Mouse (Mus musculus) midbrain, embryonic 12.5 days (tissue): ENCODE results near the gene 4833427G06Rik. TPM values are rescaled to one million over a fixed set of nuclear protein-coding genes. Genes with fewer than 3 reads are reported as not detected.

Experiments used
- ATAC-seq: fragments of 200-750 bp; cut with Nextera tagmentation; 2 replicates; pipeline ENCODE4 v1.8.0; 2017; ENCODE audit warnings: low read depth, moderate TSS enrichment, moderate library complexity; ENCODE audit not compliant: low FRiP score
- H3K27ac ChIP-seq: fragments of 300-500 bp; sonication (generic); replicated peaks from 2 replicates; pipeline ENCODE4 v1.5.1; 2016; ENCODE audit warnings: mild to moderate bottlenecking
- H3K27me3 ChIP-seq: fragments of 300-500 bp; sonication (generic); 2 replicates; pipeline ENCODE4 v1.6.1; 2016; ENCODE audit warnings: mild to moderate bottlenecking
- H3K36me3 ChIP-seq: fragments of 300-500 bp; sonication (generic); 2 replicates; pipeline ENCODE4 v1.6.1; 2016
- H3K4me1 ChIP-seq: fragments of 300-500 bp; sonication (generic); 2 replicates; pipeline ENCODE4 v1.6.1; 2016
- H3K4me2 ChIP-seq: fragments of 300-500 bp; sonication (generic); replicated peaks from 2 replicates; pipeline ENCODE4 v1.6.1; 2016; ENCODE audit warnings: mild to moderate bottlenecking, moderate library complexity
- H3K4me3 ChIP-seq: fragments of 300-500 bp; sonication (generic); 2 replicates; pipeline ENCODE4 v1.5.1; 2016; ENCODE audit warnings: mild to moderate bottlenecking
- H3K9ac ChIP-seq: fragments of 300-500 bp; sonication (generic); replicated peaks from 2 replicates; pipeline ENCODE4 v1.6.1; 2016; ENCODE audit warnings: mild to moderate bottlenecking, moderate library complexity
- H3K9me3 ChIP-seq: fragments of 300-500 bp; sonication (generic); 2 replicates; pipeline ENCODE4 v1.6.1; 2016; ENCODE audit warnings: mild to moderate bottlenecking
- WGBS: fragments of 180-500 bp; shearing (Covaris S2); methylation state at CpG from one replicate; pipeline ENCODE4 v1.1.7; 2016; 5-methylcytosine and 5-hydroxymethylcytosine counted together
- polyA plus RNA-seq: library from polyadenylated mRNA; unstranded; fragments of >200 nt; fragmentation: Nextera tagmentation; extraction: Ambion mirVana; gene quantifications from 2 replicates; pipeline ENCODE4 v1.2.1, GENCODE M21; 2016

4833427G06Rik gene
- polyA plus RNA-seq, 1 experiment from 2014 or later, result not detected

DNA sequence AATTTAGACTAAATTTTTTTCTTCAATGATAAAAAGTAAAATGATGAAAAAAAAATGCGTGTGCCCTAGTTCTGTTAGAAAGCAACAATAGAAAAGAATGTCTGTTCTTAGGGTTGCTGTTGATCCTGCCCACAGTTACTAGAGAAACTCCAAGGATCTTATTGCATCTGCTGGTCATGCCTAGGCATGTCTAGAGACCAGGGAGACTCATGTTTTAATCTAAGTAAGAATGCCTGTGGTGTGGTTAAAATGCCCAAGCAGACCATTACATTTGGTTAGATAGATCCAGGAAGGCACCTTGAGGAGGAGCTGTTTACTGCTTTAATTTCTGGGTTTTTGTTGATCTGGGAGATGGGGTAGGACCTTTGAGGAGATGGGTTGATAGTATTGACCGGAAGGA lies 3.9 kb upstream of the 4833427G06Rik start:
- Histone ChIP-seq H3K27ac (no peak overlapping the region), H3K4me3 (no peak overlapping the region), H3K9ac (no peak overlapping the region), H3K27me3 (peaks cover 27% of the 10 kb centered on the region), H3K4me2 (no peak overlapping the region), H3K36me3 (no peaks in the 10 kb centered on the region), H3K9me3 (no peaks in the 10 kb centered on the region), H3K4me1 (peaks cover 14% of the 10 kb centered on the region)
- ATAC-seq, result no peak
- 85% methylated on average over 2 of the region's 2 CpGs for WGBS

GRCm38 (mm10) chr9:51103808-51104514 lies 2.1 kb upstream of the 4833427G06Rik start:
- 11% methylated on average over 30 of the region's 30 CpGs for WGBS
- peak overlapping the region; percentile 65 for H3K9ac ChIP-seq
- no peaks in the 10 kb centered on the region for H3K9me3 ChIP-seq
- H3K27ac ChIP-seq, result no peak overlapping the region
- peaks cover 14% of the 10 kb centered on the region for H3K4me1 ChIP-seq
- peak overlapping the region; percentile 99 for H3K4me2 ChIP-seq
- H3K4me3 ChIP-seq, result peak overlapping the region; percentile 57
- H3K27me3 ChIP-seq, result peaks cover 33% of the 10 kb centered on the region
- ATAC-seq, result peak; percentile 68
- H3K36me3 ChIP-seq, result no peaks in the 10 kb centered on the region

DNA sequence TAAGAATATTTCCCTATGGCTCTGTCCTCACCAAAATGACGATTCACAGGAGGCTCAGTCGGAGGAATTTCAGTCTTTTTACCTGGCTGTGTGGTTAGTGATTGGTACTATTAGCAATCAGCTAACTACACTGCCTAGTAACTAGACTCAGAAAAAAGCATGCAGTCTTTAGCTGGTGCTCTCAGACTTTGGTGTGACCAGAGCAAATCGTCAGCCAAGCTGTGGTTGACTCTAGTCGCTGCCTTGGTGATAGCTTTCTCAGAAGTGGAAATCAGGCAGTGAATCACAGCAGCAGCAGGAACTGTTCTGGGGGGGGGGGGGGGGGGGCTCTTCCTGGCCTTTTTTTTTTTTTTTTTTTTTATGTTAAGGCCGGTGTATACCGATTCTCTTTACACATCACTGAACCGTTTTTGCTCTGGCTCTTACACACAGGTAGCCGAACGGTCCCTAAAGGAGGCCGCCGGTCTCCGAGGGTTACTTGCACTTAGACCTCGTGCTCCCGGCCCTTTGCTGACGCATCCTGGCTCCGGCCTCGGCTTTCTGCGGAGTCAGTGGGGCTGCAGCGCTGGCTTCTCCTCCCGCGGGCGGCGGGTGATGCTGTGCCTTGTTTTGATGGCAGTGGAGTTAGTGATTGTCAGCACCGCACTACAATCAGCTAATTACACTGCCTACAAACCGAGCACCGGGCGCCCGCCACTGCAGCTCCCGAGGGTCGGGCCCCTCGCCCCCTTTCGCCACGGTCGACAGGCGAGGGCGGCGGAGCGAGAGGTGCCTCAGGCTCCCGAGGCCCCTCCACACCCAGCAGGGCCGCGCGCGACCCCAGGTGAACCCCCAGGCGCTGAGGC lies 1.3 kb upstream of the 4833427G06Rik start:
- no peaks in the 10 kb centered on the region for H3K9me3 ChIP-seq
- H3K9ac ChIP-seq, result peak overlapping the region; percentile 65
- H3K27me3 ChIP-seq, result peaks cover 33% of the 10 kb centered on the region
- ATAC-seq, result peak; percentile 80
- H3K27ac ChIP-seq, result no peak overlapping the region
- 2% methylated on average over 37 of the region's 44 CpGs for WGBS
- peak overlapping the region; percentile 99 for H3K4me2 ChIP-seq
- peak overlapping the region; percentile 57 for H3K4me3 ChIP-seq
- no peaks in the 10 kb centered on the region for H3K36me3 ChIP-seq
- H3K4me1 ChIP-seq, result peaks cover 14% of the 10 kb centered on the region

- Histone ChIP-seq H3K27me3 (peaks cover 7% of the 10 kb centered on the region; the same call in 1 of the 2 replicates), H3K4me3 (no peak overlapping the region), H3K4me2 (no peak overlapping the region), H3K9me3 (no peaks in the 10 kb centered on the region), H3K36me3 (no peaks in the 10 kb centered on the region), H3K27ac (no peak overlapping the region), H3K9ac (no peak overlapping the region), H3K4me1 (no peaks in the 10 kb centered on the region)
- WGBS, result 64% methylated on average over 2 of the region's 2 CpGs
- no peak for ATAC-seq
Measured at GRCm38 (mm10) chr9:51096306-51096705, 5.6 kb downstream of the 4833427G06Rik start.

- Histone ChIP-seq H3K4me2 (no peak overlapping the region), H3K27me3 (no peaks in the 10 kb centered on the region), H3K36me3 (no peaks in the 10 kb centered on the region), H3K9me3 (no peaks in the 10 kb centered on the region), H3K4me3 (no peak overlapping the region), H3K9ac (no peak overlapping the region), H3K4me1 (no peaks in the 10 kb centered on the region), H3K27ac (no peak overlapping the region)
- ATAC-seq, result no peak
- WGBS, result 80% methylated on average over 5 of the region's 5 CpGs
Measured at GRCm38 (mm10) chr9:51093697-51094096, 8.2 kb downstream of the 4833427G06Rik start.

DNA sequence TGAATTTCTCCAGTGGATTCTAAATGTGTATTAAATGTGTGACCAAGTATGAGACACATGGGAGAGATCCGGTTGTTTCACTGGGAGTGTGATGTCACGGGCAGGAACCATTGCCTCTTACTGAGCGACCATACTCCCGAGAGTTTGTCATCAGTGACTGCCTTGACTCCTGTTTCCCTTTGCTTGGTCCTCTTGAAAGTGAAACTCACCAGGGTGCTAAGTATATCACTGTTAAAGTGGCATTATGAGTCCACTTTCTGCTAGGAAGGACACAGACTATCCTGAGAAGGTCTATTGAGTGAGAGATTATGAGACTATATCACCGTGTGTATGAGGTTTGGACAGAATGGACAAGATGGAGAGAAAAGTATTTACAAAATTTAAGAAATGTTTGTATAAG lies 20.3 kb downstream of the 4833427G06Rik start:
- ATAC-seq, result no peak
- Histone ChIP-seq H3K27me3 (peaks cover 4% of the 10 kb centered on the region; the same call in 1 of the 2 replicates), H3K36me3 (no peaks in the 10 kb centered on the region), H3K9me3 (no peaks in the 10 kb centered on the region), H3K4me1 (peaks cover 7% of the 10 kb centered on the region), H3K27ac (no peak overlapping the region), H3K4me3 (no peak overlapping the region), H3K4me2 (no peak overlapping the region), H3K9ac (no peak overlapping the region)
- 82% methylated on average over 5 of the region's 5 CpGs for WGBS

GRCm38 (mm10) chr9:51076979-51077315 lies 24.9 kb downstream of the 4833427G06Rik start, which contains the start of gene Layn:
Gene Layn, minus strand, starts transcription at chr9:51077094.
- peak; percentile 81 for ATAC-seq
- H3K36me3 ChIP-seq, result no peaks in the 10 kb centered on the region
- H3K9ac ChIP-seq, result peak within 1 kb of the TSS; percentile 44
- peak within 1 kb of the TSS; percentile 78 for H3K4me2 ChIP-seq
- H3K27ac ChIP-seq, result no peak within 1 kb of the TSS
- peak within 1 kb of the TSS; percentile 42 for H3K4me3 ChIP-seq
- peaks cover 18% of the 10 kb centered on the region for H3K4me1 ChIP-seq
- WGBS, result 0% methylated on average over 14 of the region's 14 CpGs
- no peaks in the 10 kb centered on the region for H3K9me3 ChIP-seq
- peaks cover 20% of the 10 kb centered on the region; the same call in 1 of the 2 replicates for H3K27me3 ChIP-seq

DNA sequence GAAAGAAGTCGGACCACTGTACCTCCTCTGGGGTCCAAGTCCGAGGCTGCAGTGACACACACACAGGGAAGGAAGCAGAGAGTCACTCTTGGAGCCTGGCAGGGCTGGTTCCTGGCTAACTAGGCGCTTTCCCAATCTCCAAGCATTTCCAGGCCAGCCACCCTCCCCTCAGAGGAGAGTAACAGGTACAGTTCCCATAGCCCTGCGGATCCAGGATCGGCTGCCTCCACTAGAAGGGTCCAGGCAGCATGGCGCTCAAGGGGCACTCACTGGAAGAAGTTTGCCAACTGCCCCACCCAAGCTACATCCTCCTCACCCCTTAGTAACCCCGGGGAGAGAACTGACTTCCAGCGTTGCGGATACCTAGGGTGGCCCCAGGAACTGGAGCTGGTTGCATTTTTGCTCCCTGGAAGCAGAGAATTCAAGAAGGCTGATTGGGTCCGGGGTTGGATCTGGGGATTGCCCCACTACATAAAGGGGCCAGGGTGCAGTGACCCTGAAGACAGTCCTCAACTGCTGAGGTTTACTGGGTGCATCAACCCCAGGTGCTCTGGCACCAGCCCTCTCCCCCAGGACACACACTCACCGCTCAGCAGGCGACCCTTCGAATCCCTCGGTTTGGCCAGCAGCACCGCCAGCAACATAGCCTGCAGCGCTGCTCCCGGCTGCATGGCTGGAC lies 25.4 kb downstream of the 4833427G06Rik start:
- peak overlapping the region; percentile 78 for H3K4me2 ChIP-seq
- peak overlapping the region; percentile 44 for H3K9ac ChIP-seq
- under 1% methylated on average over 17 of the region's 17 CpGs for WGBS
- peak overlapping the region; percentile 42 for H3K4me3 ChIP-seq
- peaks cover 20% of the 10 kb centered on the region; the same call in 1 of the 2 replicates for H3K27me3 ChIP-seq
- H3K27ac ChIP-seq, result no peak overlapping the region
- no peaks in the 10 kb centered on the region for H3K36me3 ChIP-seq
- H3K9me3 ChIP-seq, result no peaks in the 10 kb centered on the region
- H3K4me1 ChIP-seq, result peaks cover 18% of the 10 kb centered on the region
- ATAC-seq, result no peak; the same call in 1 of the 2 replicates

- ATAC-seq, result no peak
- Histone ChIP-seq H3K36me3 (no peaks in the 10 kb centered on the region), H3K4me2 (peak overlapping the region; percentile 78), H3K9me3 (no peaks in the 10 kb centered on the region), H3K9ac (no peak overlapping the region), H3K27me3 (peaks cover 20% of the 10 kb centered on the region; the same call in 1 of the 2 replicates), H3K27ac (no peak overlapping the region), H3K4me1 (peaks cover 18% of the 10 kb centered on the region), H3K4me3 (peak overlapping the region; percentile 42)
- whole genome bisulfite sequencing, result 32% methylated on average over 3 of the region's 3 CpGs
Measured at GRCm38 (mm10) chr9:51075780-51076179, 26.1 kb downstream of the 4833427G06Rik start.

DNA sequence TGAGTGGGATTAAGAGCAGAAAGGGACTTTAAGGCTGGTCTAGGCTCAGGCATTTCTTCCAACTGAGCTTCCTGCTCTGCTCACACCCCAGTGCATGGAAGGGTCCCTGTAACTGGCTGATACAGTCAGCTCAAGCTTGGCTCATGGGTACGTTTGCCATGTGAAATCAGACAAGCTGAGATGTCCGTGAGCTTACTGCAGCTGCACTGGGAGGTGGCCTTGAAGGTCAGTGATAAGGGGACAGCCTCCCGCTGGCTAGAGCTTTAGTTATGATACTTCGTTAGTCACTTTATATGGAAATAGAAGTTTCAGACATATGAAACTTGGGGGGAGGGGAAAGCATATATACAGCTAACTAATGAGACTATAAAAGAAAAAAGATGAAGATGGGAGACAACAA lies 31.1 kb downstream of the 4833427G06Rik start:
- no peak overlapping the region for H3K4me3 ChIP-seq
- 84% methylated on average over 4 of the region's 4 CpGs for WGBS
- H3K4me1 ChIP-seq, result peaks cover 3% of the 10 kb centered on the region
- no peaks in the 10 kb centered on the region for H3K9me3 ChIP-seq
- peaks cover 8% of the 10 kb centered on the region; the same call in 1 of the 2 replicates for H3K27me3 ChIP-seq
- H3K4me2 ChIP-seq, result no peak overlapping the region
- H3K27ac ChIP-seq, result no peak overlapping the region
- ATAC-seq, result no peak
- H3K9ac ChIP-seq, result no peak overlapping the region
- H3K36me3 ChIP-seq, result no peaks in the 10 kb centered on the region

DNA sequence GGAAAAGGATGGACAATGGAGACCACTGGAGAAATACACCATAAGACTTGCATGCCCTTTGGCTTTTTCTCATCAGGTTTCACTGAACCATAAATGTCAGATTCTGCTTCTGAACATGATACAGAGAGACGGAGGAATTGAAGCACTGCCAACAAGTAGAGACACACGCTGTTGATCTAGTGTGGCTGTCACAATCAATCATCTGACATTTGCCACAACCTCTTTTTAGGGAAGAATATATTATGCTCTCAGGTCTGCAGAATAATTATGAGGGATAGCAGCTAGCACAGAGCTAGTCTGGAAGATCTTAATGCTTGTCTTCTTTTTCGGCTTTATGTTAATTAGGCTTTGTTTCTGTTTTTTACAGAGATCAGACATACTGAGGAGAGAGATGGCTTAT lies 33.7 kb downstream of the 4833427G06Rik start:
- Histone ChIP-seq H3K4me3 (no peak overlapping the region), H3K4me2 (no peak overlapping the region), H3K9me3 (no peaks in the 10 kb centered on the region), H3K4me1 (no peaks in the 10 kb centered on the region), H3K9ac (no peak overlapping the region), H3K27me3 (no peaks in the 10 kb centered on the region), H3K27ac (no peak overlapping the region), H3K36me3 (no peaks in the 10 kb centered on the region)
- no peak for ATAC-seq
- WGBS, result 81% methylated on average over 3 of the region's 3 CpGs

DNA sequence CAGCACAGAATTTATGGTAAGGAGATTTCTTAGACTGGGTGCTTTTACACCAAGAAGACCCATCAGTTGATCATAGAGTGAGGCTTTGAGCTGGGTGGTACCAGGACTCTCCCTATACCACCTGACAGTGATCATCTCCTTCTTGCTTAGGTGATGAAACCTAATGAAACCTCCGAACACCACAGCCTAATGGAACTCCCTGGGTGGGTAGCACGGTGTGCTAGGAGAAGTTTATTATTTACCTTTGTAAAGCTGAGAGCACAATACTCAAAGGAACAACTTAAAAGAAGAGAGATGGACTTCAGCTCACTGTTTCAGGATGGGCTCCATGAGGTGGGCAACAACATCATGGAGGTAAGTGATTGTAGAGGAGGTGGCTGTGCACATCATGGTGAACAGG lies 41.3 kb downstream of the 4833427G06Rik start, which contains the start of gene Btg4:
Gene Btg4 (plus strand): TSS at position 301 of the 400 bp plus-strand sequence.
- 94% methylated on average over 2 of the region's 2 CpGs for WGBS
- Histone ChIP-seq H3K9me3 (no peaks in the 10 kb centered on the region), H3K4me3 (no peak within 1 kb of the TSS), H3K27me3 (no peaks in the 10 kb centered on the region), H3K9ac (no peak within 1 kb of the TSS), H3K4me1 (no peaks in the 10 kb centered on the region), H3K4me2 (no peak within 1 kb of the TSS), H3K36me3 (no peaks in the 10 kb centered on the region), H3K27ac (no peak within 1 kb of the TSS)
- no peak for ATAC-seq
